Mouse (Mus musculus) hindlimb bud, embryonic 11.5 days (tissue): ENCODE results near the gene Ces2e.
"Not testable (repeated sequence)": the region's sequence is repeated elsewhere in the genome, so short reads cannot be mapped to it uniquely, and the experiment has no call there.

Experiments
- DNase-seq: peaks from one replicate; pipeline ENCODE4 v3.0.0-alpha.2; 2012; ENCODE audit warnings: low read depth, low spot score; ENCODE audit errors: extremely low spot score

Gene Ces2e

GRCm38 (mm10) chr8:104925972-104926596 lies at the start of gene Ces2e:
Gene Ces2e (plus strand): TSS chr8:104926260.
- DNase-seq: no peak

DNA sequence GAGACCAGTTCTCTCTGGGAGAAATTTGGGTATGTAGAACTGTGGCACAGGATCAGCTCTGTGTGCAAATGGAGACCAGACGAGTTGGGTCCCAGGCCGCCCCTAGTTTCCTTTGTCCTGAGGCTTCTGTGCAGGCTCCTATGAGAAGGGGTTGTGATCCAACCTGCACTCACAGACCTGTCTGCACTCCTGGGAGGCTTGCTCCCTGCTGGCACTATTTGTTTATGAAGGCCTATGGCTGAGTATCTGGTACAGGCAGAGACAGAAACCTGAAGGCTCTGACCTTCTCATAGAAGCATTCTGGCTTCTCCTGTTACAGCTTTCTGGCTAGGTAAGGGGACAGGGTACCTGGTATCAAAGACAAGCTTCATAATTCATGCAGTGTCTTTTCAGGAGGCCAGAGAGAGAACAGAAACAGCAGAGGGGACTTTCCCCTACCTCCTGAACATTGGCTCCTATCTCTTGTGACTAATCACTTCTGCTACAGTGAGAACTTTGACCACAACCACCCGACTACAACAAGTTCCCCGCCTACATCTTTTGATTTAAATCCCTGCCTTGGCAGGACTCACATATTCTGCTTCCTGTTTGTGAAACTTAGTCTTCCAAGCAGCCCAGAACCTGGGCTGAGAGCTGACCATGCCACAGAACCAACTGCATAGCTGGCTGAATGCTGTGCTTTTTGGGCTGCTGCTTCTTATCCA lies 39.7 kb upstream of the Ces2e start:
- DNase-seq: not testable (repeated sequence)

GRCm38 (mm10) chr8:104901746-104902145 lies 24.3 kb upstream of the Ces2e start:
- DNase-seq: no peak

DNA sequence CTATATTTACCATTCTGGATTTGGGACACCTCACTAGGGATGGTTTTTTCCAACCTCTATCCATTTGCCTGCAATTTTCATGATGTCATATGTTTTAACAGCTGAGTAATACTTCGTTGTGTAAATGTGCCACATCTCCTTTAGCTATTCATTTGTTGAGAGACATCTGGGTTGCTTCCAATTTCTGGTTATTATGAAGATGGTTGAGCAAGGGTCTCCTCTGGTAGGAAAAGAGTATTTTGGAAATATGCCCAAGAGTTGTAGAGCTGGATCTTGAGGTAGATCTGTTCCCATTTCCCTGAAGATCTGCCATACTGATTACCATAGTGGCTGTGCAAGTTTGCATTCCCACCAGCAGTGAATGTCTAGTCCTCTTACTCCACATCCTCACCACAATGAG lies 18.9 kb upstream of the Ces2e start:
- DNase-seq: no peak

GRCm38 (mm10) chr8:104909021-104909420 lies 17.0 kb upstream of the Ces2e start:
- DNase-seq: not testable (repeated sequence)

GRCm38 (mm10) chr8:104909651-104910050 lies 16.4 kb upstream of the Ces2e start:
- DNase-seq: not testable (repeated sequence)

DNA sequence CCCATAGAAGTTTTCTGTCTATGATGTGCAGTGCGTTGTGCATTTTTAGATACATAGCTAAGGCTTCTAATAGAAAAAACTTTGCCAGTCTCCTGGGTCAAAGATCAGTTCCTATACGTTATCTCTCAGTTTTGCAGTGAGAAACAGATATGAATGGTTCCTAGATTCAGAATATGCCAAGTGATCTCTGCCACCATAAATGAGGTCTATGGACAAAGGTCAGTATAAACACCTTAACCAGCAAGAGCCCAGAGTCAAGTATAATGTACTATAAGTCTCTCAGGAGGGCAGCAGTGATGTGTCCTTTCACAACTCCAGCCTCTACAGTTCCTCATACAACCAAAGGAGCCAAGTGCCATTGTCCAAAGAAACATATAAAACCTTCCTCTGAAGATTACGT lies 1.2 kb downstream of the Ces2e start:
- no peak for DNase-seq

DNA sequence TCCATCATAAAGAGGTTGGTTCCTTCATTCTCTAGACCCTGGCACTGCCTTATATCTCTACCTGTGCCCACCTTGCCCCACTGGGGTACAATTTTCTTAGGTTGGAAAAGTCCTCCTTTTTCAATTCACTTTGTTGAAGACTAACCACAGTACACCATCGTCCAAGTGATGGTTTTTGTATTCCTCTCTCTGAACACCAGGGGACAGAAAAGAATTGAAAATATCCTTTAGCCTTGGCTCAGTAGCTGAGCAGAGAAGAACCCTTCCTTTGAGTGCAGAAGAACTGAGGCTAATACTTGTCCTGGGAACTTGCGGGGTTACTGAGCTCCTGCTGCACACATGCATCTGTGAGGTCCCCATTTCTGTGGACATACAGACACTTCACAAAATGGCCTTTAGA lies 18.6 kb downstream of the Ces2e start:
- no peak for DNase-seq

GRCm38 (mm10) chr8:104947056-104947455 lies 21.0 kb downstream of the Ces2e start, which contains the start of gene Ces2f:
Gene Ces2f (plus strand): TSS chr8:104947356.
- DNase-seq: no peak

DNA sequence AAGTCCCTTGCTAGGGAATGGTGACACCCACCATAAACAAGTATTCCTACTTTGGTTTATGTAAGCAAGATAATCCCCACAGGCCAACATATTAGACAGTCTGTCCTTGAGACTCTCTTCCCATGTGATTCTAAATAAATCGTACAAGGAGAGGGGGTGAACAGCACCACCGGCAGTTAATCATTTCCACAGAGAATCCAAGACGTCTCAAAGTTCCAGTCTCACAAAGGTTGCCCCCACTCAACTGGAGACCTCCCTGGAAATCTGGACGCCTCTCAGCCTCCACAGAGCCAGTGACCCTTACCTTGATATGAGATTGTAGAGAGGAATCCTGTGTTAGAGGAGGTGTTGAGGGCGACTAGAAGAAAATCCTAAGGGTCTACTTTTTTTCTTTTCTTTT lies 23.0 kb downstream of the Ces2e start:
- DNase-seq: no peak

GRCm38 (mm10) chr8:104961537-104961961 lies 35.5 kb downstream of the Ces2e start, which contains the start of gene Ces2g:
Gene Ces2g (plus strand): TSS chr8:104961718.
- no peak for DNase-seq

DNA sequence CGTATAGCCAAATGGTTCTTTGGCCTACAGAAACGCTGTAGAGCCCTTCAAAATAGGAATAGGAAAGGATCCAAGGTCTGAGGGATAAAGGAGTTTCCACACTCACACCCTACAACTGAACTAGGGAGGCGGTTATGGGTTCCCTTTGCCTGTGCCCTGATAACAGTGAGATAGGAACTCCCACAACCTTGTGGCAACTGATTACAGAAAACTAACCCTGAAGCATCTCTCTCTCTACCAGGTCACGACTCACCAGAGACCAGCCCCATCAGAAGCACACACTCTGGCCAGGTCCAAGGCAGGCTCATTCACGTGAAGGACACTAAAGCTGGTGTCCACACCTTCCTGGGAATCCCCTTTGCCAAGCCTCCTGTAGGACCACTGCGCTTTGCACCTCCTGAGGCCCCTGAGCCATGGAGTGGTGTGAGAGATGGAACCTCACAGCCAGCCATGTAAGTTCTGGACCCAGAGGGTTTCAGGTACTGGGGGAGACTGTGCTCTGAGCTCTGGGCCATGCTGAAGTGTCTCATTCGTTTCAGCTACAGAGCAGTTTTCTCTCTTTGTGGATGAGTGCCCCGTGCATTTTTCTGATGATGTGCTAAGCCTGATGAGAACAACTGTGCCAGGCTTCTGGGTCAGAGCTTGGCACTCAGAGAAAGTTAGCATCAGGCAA lies 36.3 kb downstream of the Ces2e start:
- no peak for DNase-seq

DNA sequence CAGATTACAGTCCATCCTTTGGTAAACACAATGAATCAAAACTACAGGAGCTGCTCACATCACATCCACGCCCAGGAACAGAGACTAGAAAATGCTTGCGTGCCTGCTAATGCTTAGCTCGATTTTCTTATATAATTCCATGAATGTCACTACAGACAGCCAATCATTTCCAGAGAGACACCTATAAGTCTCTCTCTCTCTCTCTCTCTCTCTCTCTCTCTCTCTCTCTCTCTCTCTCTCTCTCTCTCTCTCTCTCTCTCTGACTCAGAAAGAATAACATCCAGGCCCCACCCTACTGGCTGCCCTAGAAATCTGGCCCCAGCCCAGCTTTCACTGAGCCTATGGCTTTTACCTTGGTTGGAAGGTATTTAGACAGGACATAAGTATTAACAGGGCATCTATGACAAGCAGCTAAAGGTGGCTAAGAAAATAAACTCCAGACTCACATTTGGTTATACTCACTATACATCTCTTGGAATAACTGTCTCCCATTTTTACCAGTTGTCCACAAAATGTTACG lies 37.4 kb downstream of the Ces2e start:
- no peak for DNase-seq

- DNase-seq: no peak
Measured at GRCm38 (mm10) chr8:104984126-104984525, 58.1 kb downstream of the Ces2e start.
